Comparison of ENCODE assay signal across 8 mouse cellular contexts in the genomic region with DNA sequence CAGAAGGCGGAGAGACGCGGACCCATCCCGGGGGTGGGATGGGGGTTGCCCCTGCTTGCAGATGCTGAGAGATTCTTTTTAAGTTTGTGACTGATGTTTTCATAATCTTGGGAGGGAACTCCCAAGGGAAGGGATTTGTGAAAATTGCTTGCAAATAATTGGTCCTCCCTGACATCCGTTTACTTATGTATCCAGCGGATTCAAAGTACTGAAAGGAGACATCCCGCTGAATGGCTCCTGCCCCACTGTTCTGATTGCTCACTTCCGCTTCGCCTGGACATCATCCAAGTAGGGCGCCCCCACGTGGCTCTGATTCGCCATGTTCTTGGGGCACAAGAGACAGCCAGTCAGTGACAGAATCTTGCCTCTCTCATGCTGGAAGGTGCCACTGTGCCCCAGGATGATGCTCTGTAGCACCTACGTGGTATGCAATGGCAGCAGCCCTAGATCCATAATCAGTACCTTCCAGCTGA.
DNase-seq lines count a peak whose midpoint lies in the region; ATAC-seq and TF ChIP-seq lines count a peak whose summit lies in the region.

No protein-coding gene starts in this region.

- peak overlapping the region; percentile 80 for H3K4me2 ChIP-seq in embryonic facial prominence, embryonic 13.5 days
- H3K4me2 ChIP-seq in kidney, embryonic 14.5 days (replicated peaks; ENCODE audit: low read depth, low read length), result peak overlapping the region; percentile 51
- peak overlapping the region; percentile 69 for H3K4me2 ChIP-seq in limb, embryonic 13.5 days (replicated peaks)
- H3K4me2 ChIP-seq in midbrain, embryonic 14.5 days (ENCODE audit: low read length), result peak overlapping the region; percentile 84

- H3K9ac ChIP-seq in embryonic facial prominence, embryonic 13.5 days, result peak overlapping the region; percentile 38
- H3K9ac ChIP-seq in kidney, embryonic 14.5 days (ENCODE audit: low read depth, low read length), result no peak overlapping the region
- H3K9ac ChIP-seq in limb, embryonic 13.5 days, result peak overlapping the region; percentile 55; the same call in 1 of the 2 replicates
- H3K9ac ChIP-seq in midbrain, embryonic 14.5 days (replicated peaks; ENCODE audit: low read length), result peak overlapping the region; percentile 51

- peak; percentile 91 for DNase-seq in adrenal gland, postnatal 25 days
- DNase-seq in heart, embryonic 10.5 days (ENCODE audit: low spot score), result peak; percentile 84
- peak; percentile 89 for DNase-seq in midbrain, embryonic 14.5 days

- H3K4me3 ChIP-seq in embryonic facial prominence, embryonic 13.5 days, result peak overlapping the region; percentile 45
- peak overlapping the region; percentile 61 for H3K4me3 ChIP-seq in heart, embryonic 10.5 days
- peak overlapping the region; percentile 33 for H3K4me3 ChIP-seq in kidney, embryonic 14.5 days (ENCODE audit: low read length)
- H3K4me3 ChIP-seq in limb, embryonic 13.5 days, result peak overlapping the region; percentile 40
- H3K4me3 ChIP-seq in midbrain, embryonic 14.5 days (replicated peaks; ENCODE audit: low read depth, low read length), result peak overlapping the region; percentile 40
- peak overlapping the region; percentile 53 for H3K4me3 ChIP-seq in small intestine, adult 2 months (ENCODE audit: low read depth, low read length)

- peak; percentile 59; the same call in 1 of the 2 replicates for TF ChIP-seq CTCF in small intestine, adult 2 months (IDR thresholded peaks at IDR 0.05; ENCODE audit: extremely low read depth, insufficient read length, insufficient replicate concordance, low read depth, low read length)

- H3K4me1 ChIP-seq in embryonic facial prominence, embryonic 13.5 days, result peaks cover 35% of the 10 kb centered on the region
- H3K4me1 ChIP-seq in heart, embryonic 10.5 days, result peaks cover 29% of the 10 kb centered on the region
- peaks cover 4% of the 10 kb centered on the region; the same call in 1 of the 2 replicates for H3K4me1 ChIP-seq in kidney, embryonic 14.5 days (ENCODE audit: control insufficient read depth, insufficient read depth, low read length)
- H3K4me1 ChIP-seq in limb, embryonic 13.5 days, result peaks cover 30% of the 10 kb centered on the region
- H3K4me1 ChIP-seq in midbrain, embryonic 14.5 days (ENCODE audit: control insufficient read depth, insufficient read depth, low read length), result peaks cover 26% of the 10 kb centered on the region
- H3K4me1 ChIP-seq in small intestine, adult 2 months (ENCODE audit: control insufficient read depth, insufficient read depth, insufficient read length, low read length), result peaks cover 5% of the 10 kb centered on the region; the same call in 1 of the 2 replicates

- H3K27ac ChIP-seq in embryonic facial prominence, embryonic 13.5 days, result no peak overlapping the region
- H3K27ac ChIP-seq in heart, embryonic 10.5 days, result peak overlapping the region; percentile 30; the same call in 1 of the 2 replicates
- no peak overlapping the region for H3K27ac ChIP-seq in kidney, embryonic 14.5 days (ENCODE audit: low read depth, low read length)
- H3K27ac ChIP-seq in limb, embryonic 13.5 days, result no peak overlapping the region
- H3K27ac ChIP-seq in midbrain, embryonic 14.5 days (replicated peaks; ENCODE audit: low read depth, low read length), result no peak overlapping the region
- no peak overlapping the region for H3K27ac ChIP-seq in small intestine, adult 2 months (ENCODE audit: insufficient read depth, low read depth, low read length)

- WGBS in embryonic facial prominence, embryonic 13.5 days, result 1% methylated on average over 13 of the region's 13 CpGs
- WGBS in heart, embryonic 10.5 days, result 2% methylated on average over 13 of the region's 13 CpGs
- under 1% methylated on average over 13 of the region's 13 CpGs for WGBS in kidney, embryonic 14.5 days
- under 1% methylated on average over 13 of the region's 13 CpGs for WGBS in limb, embryonic 13.5 days
- WGBS in midbrain, embryonic 14.5 days, result under 1% methylated on average over 13 of the region's 13 CpGs
- under 1% methylated on average over 13 of the region's 13 CpGs for WGBS in small intestine, adult 2 months

- H3K9me3 ChIP-seq in embryonic facial prominence, embryonic 13.5 days, result no peaks in the 10 kb centered on the region
- H3K9me3 ChIP-seq in heart, embryonic 10.5 days, result no peaks in the 10 kb centered on the region
- H3K9me3 ChIP-seq in kidney, embryonic 14.5 days (ENCODE audit: control insufficient read depth, low read length), result no peaks in the 10 kb centered on the region
- H3K9me3 ChIP-seq in limb, embryonic 13.5 days, result no peaks in the 10 kb centered on the region
- H3K9me3 ChIP-seq in midbrain, embryonic 14.5 days (ENCODE audit: control insufficient read depth, low read length), result no peaks in the 10 kb centered on the region

- no peak for ATAC-seq in embryonic facial prominence, embryonic 13.5 days (ENCODE audit: insufficient number of reproducible peaks, insufficient read depth, low FRiP score, low TSS enrichment, low read depth)
- ATAC-seq in kidney, embryonic 14.5 days (ENCODE audit: low FRiP score, low TSS enrichment), result peak; percentile 21; the same call in 1 of the 2 replicates
- ATAC-seq in limb, embryonic 13.5 days (ENCODE audit: low FRiP score, low read depth), result no peak
- peak; percentile 12; the same call in 1 of the 2 replicates for ATAC-seq in midbrain, embryonic 14.5 days (ENCODE audit: low FRiP score, low TSS enrichment)
- ATAC-seq in erythroid progenitor cell, adult 5-6 weeks (replicated peaks; ENCODE audit: low FRiP score, poor library complexity, severe bottlenecking), result no peak

- peaks cover 80% of the 10 kb centered on the region for H3K27me3 ChIP-seq in embryonic facial prominence, embryonic 13.5 days
- peaks cover 79% of the 10 kb centered on the region for H3K27me3 ChIP-seq in heart, embryonic 10.5 days (ENCODE audit: insufficient read depth, poor library complexity, severe bottlenecking)
- H3K27me3 ChIP-seq in kidney, embryonic 14.5 days (ENCODE audit: control insufficient read depth, insufficient read depth, low read length), result peaks cover 65% of the 10 kb centered on the region
- peaks cover 76% of the 10 kb centered on the region for H3K27me3 ChIP-seq in limb, embryonic 13.5 days
- peaks cover 61% of the 10 kb centered on the region for H3K27me3 ChIP-seq in midbrain, embryonic 14.5 days (ENCODE audit: control insufficient read depth, insufficient read depth, low read length)
- peaks cover 42% of the 10 kb centered on the region for H3K27me3 ChIP-seq in small intestine, adult 2 months (ENCODE audit: control insufficient read depth, insufficient read depth, low read length)

- no peak for TF ChIP-seq POLR2A in small intestine, adult 2 months (IDR thresholded peaks at IDR 0.05; ENCODE audit: low read depth, low read length)

- no peaks in the 10 kb centered on the region for H3K36me3 ChIP-seq in embryonic facial prominence, embryonic 13.5 days
- no peaks in the 10 kb centered on the region for H3K36me3 ChIP-seq in heart, embryonic 10.5 days
- no peaks in the 10 kb centered on the region for H3K36me3 ChIP-seq in kidney, embryonic 14.5 days (ENCODE audit: control insufficient read depth, insufficient read depth, low read length)
- H3K36me3 ChIP-seq in limb, embryonic 13.5 days, result no peaks in the 10 kb centered on the region
- no peaks in the 10 kb centered on the region for H3K36me3 ChIP-seq in midbrain, embryonic 14.5 days (ENCODE audit: control insufficient read depth, insufficient read depth, low read length)
- no peaks in the 10 kb centered on the region for H3K36me3 ChIP-seq in small intestine, adult 2 months (ENCODE audit: control insufficient read depth, insufficient read depth, low read length)

Comparison
In these comparisons a context has a peak if more than half of its experiments do, and no peak if none do; other contexts are left out.
1. ATAC-seq: peak in kidney, embryonic 14.5 days (single experiment) and midbrain, embryonic 14.5 days (single experiment); none in embryonic facial prominence, embryonic 13.5 days (single experiment), limb, embryonic 13.5 days (single experiment) and erythroid progenitor cell, adult 5-6 weeks (single experiment).
2. Peak in every context shown above with its lines, with median percentiles within 50 percentile points of each other: DNase-seq, H3K4me2 ChIP-seq and H3K4me3 ChIP-seq.